Mouse (Mus musculus): ENCODE measurements around the gene Asphd1.

GRCm38 (mm10) chr7:126984667-126985444, 35.5 kb upstream of the Asphd1 start:
- no peak for TF ChIP-seq CTCF (IDR thresholded peaks at IDR 0.05; ENCODE audit: insufficient read depth, low read length)
- TF ChIP-seq POLR2A (IDR thresholded peaks at IDR 0.05; ENCODE audit: borderline replicate concordance, extremely low read depth, low read depth, low read length) = no peak
